Mouse (Mus musculus) frontal cortex, postnatal 14 days (tissue): ENCODE measurements around the gene Nrg3.

Experiments
- DNase-seq, 2 experiments: peaks; one replicate each; pipeline ENCODE4 v3.0.0; 2022; ENCODE audit warnings: low spot score in 2 of 2

The Nrg3 gene

DNA sequence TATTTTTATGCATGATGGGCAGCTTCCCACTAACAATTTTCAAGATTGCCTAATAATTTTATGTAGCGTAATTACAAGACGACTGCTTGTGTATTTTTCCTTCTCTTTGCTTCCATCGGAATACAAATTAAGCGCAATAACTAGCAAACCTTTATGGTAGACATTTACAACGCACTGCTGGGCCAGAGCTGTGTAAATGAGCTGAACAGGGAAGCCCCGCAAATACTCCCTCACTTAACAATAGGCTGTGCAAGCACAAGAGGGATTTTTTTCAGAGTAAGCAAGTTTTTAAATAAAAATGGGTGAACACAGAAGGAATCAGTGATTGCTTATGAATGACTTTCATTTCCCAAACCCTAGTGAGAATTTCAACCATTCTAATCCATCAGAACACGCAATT is 513.5 kb downstream of the Nrg3 start:
- no peak for DNase-seq

DNA sequence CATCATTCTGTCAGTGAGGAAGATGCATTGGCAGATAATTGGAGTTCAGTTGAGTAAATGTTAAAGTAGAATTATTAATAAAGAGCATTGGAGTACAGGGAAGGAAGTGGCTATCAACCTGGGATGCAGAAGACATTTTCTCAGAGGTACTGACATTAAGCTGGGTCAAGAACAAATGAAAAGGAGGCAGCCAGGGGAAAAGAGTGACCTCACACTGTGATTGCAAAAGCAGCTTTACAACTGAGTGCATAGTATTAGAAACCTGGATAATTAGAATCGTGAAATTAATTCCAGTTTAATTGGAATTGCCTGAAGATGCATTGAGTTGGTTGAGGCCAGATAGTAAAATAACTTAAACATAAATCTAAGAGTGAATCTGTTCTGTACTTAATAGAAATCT is 535.4 kb downstream of the Nrg3 start:
- DNase-seq: no peak

DNA sequence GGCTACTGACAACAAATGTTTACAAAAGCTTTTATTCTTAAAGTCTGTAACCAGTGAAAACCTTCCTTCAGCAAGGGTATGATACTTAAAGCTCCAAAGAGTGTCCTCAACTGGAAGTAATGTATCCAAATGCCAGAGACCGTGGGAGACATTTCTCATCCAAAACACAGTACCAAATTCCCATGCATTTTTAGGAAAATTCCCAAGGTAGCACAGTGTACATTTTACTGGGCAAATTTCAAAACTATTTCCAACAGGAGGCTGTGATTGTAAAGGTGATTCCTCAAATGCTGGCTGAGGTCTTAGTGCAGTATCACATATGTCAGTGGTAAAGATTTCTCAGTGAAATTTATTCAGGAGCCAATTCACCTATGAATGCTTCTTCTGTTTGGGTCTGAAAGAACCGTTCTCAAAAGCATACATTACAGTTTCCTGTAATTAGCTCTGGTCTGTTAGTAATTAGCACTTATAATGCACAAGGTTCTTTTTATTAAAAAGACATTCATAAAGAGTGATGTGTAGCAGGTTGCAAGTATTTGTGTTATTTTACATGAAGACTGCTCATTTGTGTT is 536.3 kb downstream of the Nrg3 start:
- no peak for DNase-seq

DNA sequence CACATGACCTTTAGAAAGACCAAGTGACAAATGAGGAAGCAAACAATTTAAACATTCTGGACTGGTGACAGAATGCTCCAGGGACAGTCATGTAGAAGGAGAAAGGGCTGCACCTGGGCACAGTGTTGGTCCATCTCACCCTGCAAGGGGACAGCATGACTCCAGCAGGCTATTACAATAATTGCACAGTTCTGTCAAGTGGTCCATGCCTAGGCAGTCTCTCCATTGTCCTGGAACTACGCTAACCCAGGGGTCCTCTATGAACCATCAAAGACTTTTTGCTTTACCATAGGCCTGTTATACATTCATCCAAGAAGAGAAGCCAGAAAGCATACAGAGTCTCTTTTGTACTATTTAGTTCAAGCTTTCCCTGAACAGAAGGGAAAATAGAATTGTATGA is 549.2 kb downstream of the Nrg3 start:
- DNase-seq: no peak

DNA sequence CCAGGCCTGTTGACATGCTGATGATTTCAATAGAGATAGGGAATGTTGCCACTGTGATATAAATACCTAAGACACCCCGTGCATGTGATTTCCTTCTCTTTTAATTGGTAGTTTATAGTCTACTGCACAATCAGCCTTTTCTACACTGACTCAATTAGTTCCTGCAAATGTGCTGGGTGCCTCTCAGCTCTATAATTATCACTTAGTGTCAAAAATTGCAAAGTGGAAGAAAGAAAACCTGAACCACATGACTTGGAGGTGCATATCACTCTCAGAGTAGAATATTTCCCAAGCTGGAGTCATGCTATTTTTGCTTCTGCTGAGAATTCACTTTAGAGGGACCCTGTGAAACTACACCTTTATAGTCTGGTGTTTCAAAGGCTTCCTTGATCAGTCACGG is 552.1 kb downstream of the Nrg3 start:
- DNase-seq: no peak

DNA sequence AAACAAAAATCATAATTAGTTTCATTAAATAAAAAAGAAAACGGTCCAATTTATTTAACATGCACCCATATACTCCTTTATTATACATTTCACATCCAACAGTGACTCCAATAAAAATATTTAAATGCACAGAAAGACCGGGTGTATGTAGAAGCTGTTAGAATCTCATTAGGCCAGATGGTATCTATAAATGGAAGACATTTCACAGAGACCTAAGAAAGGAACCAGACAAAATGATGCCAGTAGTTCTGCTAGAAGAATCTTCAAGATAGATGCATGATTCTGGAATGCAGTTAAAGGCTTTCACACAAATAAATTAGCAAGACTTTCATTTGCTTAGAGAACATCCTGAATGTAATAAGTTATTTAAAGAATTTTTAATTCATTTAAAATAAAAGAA is 602.3 kb downstream of the Nrg3 start:
- DNase-seq: no peak

DNA sequence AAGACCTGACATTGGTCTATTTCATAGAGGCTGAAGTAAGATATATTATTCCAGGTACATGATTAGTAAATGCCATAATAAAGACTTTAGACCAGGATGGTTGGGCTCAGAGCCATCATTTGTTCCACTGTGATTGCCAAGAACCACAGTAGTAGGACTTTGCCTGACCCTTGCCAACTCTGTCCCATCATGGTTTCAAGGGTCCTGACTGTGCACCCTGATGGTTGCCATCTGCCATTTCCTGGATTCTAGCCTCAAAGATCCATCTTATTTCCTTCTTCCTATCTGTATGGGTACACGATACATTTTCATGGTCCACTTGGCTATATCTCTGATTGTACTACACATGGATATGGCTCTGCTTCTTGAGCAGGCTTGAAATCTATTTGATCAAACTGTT is 625.3 kb downstream of the Nrg3 start:
- no peak for DNase-seq

DNA sequence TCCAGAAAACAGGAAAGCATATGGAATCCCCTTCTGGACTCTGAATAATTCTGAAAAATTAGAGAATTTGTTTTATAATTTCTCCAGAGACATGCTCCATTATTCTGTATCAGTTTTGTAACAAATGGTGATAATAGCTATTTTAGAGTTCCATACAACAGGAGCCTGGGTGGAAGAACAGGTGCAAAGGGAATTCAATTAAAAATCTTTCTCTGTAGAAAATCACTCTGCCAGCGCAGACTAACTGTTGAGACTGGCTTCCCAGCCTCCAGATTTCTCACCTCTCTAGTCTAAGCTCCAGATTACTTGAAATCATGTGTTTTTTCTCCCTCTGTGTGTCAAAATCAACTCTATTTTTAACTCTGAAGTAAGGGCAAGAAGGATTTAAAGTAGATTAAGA is 625.8 kb downstream of the Nrg3 start:
- no peak for DNase-seq

DNA sequence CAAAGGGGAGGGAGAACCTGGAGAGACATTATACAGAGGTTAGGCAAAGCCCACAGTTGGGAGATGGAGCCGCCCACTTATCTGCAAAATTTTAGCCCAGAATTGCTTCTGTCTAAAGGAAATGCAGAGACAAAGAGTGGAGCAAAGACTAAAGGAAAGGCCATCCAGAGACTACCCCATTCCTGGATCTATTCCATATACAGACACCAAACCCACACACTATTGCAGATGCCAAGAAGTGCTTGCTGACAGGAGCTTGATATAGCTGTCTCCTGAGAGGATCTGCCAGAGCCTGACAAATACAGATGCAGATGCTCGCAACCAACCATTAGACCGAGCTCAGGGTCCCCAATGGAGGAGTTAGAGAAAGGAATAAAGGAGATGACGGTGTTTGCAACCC is 637.9 kb downstream of the Nrg3 start:
- DNase-seq: no peak

DNA sequence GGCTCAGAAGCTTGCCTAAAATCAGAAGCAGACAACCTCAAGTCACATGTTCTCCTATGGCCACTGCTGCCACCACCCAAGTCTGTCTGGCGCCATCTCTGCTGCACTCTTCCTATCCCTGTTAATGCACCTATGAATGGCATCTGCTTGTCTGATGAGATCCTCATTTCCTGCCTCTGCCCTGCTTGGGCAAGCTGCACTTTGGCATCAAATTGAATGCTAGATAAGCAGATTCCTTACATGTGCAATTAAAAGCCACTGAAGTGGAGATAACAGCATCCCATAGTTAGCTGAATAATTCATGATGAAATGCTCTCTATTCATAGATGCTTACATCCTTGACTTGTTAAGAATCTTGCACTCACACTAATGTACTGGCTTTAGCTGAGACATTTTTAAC is 648.0 kb downstream of the Nrg3 start:
- DNase-seq: no peak

DNA sequence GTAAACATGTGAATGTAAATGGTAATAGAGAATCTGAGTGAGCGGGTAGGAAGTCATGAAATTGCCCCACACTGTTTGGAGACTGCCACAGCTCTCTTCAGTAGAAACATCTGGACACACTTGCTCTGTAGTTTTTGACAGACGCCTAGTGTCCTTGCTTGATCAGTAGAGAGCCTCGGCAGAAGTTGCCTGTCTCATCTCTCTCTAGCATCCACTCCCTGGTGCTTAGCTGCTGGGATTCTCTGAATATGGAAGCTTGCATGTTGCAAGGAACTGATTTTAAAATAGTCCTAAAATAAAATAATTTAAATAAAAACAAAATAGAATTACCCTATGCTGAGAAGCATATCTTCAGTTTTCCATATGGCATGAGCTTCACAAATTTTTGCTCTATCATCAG is 675.9 kb downstream of the Nrg3 start:
- no peak for DNase-seq

DNA sequence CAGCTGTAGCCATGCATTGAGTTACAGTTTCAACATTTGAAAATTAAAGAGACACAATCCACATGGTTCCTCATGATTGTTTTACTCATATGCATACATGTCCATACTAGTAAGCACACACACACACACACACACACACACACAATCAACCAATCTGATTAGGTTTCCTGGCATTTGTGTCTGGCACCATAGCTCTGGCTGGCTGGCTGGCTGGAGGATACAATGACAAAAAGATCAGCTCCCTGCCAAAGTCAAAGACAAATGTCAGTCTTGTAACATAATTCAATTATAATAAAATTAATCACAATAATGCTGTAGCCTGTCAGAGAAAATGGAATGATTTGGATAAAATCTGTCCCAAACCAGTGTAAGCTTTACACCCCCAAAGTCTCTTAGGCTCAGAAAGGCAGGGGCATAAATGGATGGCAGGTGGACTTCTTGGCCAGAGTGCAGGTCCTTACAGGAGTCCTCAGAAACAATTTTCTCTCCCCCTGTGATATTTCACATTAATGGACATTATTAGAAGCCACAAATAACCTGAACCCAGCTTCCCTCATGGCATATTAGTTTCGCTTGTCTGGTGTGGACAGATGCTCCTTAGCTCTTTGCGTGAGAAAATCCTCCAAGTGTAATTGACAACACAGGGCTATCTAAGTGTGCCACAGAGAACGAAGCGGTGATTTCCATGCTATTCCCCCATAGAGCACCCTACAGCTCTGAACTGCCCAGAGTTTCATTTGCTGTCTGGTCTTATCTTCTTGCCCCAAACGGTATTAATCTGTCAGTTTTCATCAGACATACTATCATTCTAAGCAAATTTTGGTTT is 697.4 kb downstream of the Nrg3 start:
- DNase-seq: no peak

DNA sequence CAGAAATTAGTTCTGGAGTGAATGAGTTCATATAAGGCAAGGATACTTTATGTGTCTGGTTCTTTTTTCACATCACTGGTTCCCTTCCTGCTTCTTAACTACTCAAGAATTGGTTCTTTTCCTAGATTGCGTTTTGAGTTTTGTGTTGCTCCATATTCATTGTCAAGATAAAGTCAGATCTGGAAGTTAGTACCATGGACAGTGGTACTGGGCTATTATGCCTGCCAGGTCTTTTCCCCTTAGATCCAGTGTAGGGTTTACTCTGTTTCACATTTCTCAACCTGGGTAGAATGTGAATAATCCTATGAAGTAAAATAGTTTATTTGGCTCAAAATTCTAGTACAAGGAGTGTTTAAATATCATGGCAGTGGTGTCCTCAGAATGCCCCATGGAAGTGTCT is 698.1 kb downstream of the Nrg3 start:
- no peak for DNase-seq

DNA sequence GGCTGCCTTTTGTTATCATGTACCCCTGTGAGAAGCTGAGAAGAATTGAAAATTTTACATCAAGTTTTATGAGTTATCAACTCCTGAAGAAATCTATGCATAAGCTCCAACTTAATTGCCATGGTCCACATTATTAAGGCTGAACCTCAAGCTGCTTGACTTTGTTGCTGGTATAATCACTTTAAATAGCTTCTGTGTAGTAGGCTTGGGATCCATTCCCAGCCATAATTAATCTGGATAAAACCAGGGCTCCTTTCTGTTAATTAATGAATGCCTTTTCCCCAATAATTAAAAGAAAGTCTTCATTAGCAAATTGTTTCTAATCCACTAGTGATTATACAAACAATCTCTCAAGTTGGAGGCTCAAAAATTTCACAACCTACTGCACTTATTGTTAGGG is 742.4 kb downstream of the Nrg3 start:
- no peak for DNase-seq

DNA sequence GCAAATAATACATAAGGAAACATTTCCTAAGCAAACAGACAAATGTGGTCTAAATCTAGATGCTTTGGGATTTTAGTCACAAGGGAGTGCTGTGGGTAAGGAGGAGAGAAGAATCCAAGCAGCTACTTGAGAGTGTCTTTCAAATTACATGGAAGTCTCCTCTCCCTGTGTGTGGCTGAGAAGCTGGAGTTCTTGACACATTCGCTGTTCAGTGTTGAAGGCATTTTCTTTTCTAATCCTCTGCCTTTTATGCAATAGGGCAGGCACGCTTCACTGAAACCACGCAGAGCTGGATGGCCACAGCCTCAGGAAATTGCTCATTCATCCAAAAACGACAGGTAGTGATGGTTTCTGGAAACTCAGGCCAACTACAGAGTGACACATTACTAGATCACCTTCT is 769.0 kb downstream of the Nrg3 start:
- no peak for DNase-seq

DNA sequence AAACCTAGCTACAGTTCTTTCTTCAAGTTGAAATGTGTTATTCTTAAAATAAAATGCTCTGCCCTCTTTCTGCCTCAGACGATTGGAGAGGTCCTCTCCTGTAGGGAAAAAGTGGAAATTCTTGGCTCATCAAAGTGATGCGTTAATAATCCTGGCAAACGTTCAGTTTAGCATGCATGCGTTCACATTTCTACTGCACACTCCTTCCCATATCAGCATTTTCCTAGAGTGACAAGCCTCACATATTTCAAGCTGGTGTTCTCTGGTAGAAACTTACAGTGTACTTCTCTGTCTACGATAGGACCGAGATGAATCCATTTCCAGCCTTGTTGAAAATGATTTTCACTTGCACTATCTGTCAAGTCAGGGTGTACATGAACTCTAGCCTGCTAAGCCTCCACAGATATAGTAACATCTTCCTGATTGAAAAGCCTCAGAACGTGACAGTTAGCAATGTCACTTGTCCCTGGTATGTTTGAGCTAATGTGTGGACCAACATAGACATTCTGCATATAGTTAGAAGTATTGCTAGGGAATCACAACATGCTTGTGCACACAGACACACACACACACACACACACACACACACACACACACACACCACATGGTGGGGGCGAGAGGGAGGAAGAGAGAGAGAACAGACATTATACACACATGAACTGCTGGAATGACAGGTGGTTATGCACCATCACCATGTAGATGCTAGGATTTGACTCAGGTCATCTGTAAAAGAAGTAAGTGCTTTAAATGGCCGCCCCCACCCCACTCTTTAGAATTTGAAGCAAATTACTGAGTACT is 770.1 kb downstream of the Nrg3 start:
- no peak for DNase-seq

DNA sequence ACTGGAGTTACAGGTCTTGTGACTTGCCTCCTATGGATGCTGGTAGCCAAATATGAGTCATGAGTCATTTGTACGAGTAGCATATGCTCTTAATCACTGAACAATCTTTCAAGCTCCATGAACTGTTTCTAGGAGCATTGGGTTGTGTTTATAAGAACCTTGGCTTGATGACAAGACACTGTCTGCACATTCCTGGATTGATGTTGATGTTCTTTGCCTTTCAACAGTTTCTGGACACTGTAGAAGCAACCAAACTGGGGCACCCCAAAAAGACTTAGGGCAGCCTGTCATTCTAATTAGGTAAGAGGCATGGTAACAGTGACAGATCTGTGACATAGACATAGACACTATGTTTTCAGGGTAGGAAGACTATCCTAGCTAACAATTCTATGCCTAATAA is 771.5 kb downstream of the Nrg3 start:
- no peak for DNase-seq

DNA sequence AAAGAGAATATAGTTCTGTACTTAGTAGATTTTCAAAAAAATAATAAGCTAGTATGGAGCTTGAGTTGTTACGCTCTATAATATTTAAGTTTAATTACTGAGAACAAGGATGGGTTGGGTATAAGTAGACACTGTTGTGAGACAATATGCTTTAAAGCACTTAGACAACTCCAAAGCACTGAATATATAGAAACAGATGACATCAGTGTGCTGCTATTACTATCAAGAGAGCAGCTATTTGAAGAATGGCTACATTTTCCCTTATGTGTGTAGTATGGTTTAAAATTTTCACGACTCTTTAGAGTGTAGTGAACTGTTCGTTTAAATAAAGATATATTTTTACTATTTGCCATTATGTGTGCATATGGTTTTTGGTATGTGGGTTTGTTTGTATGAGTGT is 771.9 kb downstream of the Nrg3 start:
- no peak for DNase-seq

DNA sequence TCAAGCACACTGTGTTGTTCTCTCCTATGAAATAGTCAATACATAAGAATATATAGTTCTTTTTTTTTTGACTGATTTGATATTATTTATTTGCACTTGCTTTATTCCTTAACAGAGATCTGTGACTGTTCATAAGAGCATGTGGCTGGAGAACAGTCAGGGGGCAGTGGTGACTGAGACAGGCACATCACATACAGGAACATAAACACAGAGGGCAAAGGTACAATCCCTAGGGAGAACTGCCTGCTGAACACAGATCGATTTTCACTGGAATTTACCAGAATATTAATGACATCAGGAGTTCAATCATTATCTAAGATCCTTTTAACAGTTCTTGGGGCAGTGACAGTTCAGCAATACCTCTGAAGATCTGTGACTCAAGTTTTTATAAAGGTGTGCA is 812.9 kb downstream of the Nrg3 start:
- DNase-seq: no peak

DNA sequence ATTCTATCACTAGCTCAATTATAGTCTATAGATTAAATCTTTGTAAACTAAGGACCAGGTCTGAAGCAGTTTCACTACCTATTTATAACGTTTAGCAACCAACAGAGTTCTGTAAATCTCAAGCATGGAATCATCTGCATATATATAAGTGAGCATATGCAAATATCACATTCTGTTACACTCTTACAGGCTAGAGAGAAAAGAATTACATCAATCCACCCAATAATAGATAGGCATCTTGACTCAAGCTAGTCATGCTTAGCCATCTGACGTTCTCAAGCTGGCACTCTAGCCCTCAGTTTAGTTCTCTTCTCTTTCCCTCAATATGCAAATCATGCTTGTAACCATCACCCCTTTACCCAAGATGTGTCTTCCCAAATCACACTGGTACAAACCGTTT is 835.8 kb downstream of the Nrg3 start:
- no peak for DNase-seq

DNA sequence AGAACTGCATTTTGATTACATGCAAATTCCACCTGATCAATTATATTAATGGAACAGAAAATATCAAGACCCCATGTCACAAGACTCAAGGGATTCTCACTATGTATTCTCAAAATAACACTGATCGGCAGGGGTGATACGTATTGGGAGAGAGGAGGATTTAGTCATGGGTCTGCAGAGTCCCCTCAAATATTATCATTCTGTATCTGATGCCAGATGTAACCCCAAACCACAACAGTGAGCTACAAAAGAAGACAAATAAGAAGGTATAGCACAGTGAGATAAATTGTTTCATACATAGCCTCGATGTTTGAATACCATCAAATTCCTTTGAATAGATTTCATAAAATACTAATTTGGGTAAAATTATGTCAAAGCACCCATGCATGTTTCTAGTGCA is 842.8 kb downstream of the Nrg3 start:
- DNase-seq: no peak

DNA sequence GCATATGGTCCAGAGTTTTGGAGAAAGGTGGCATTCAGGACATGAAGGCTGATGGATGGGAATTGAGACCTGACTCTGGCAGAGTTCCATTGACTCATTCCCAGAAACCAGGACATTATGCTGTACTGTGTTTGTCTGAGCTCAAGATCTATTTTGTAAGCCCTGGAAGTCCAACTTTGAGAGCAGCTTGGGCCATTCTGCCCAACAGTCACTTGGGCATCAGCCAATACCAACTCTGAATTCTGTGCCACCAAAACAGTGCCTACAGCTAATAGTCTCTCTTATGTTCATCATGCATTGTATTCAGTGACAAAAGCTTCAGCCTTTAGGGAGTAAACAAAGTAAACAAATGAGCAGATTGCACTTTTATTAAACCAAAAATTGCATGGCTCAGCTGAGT is 843.2 kb downstream of the Nrg3 start:
- no peak for DNase-seq
